In genomic region chr1:118523161-118523560, GRCm38 (mm10) we compare ENCODE assay signal across 20 mouse cellular contexts.
A peak's percentile ranks its signal among the peaks of the same experiment; 100 is the strongest.
DNase-seq lines count a peak whose midpoint lies in the region; ATAC-seq and TF ChIP-seq lines count a peak whose summit lies in the region.
"Had no signal": no experiment of that assay in that cellular context is flagged by ENCODE, and none has a peak within 500 bp of the region (broad histone marks: within the 10 kb centered on the region; RNA-seq: fewer than 3 reads in every experiment).

No protein-coding gene starts in this region.

- H3K36me3 ChIP-seq in kidney, adult 2 months (ENCODE audit: control insufficient read depth, insufficient read depth, low read length), result peaks cover 12% of the 10 kb centered on the region

- 0 out of 2 replicates have a peak overlapping the region, but pooled peaks have one; percentile 7 for H3K27ac ChIP-seq in kidney, adult 2 months (ENCODE audit: insufficient read depth, low read depth, low read length)
- H3K27ac ChIP-seq: forebrain, embryonic 10.5 days; forebrain, embryonic 13.5 days; heart, adult 2 months; hindbrain, embryonic 12.5 days; hindbrain, embryonic 15.5 days had no signal

- 70% methylated on average over 6 of the region's 6 CpGs for WGBS in kidney, adult 2 months

- no peaks in the 10 kb centered on the region for H3K4me1 ChIP-seq in kidney, adult 2 months (ENCODE audit: control insufficient read depth, insufficient read depth, low read length)
- H3K4me1 ChIP-seq: forebrain, embryonic 10.5 days; forebrain, embryonic 13.5 days; hindbrain, embryonic 12.5 days; hindbrain, embryonic 15.5 days had no signal

- no peak for TF ChIP-seq POLR2A in kidney, adult 2 months (IDR thresholded peaks at IDR 0.05; ENCODE audit: low read depth, low read length)

- no peaks in the 10 kb centered on the region for H3K27me3 ChIP-seq in kidney, adult 2 months (replicated peaks; ENCODE audit: control insufficient read depth, insufficient read depth, low read length)
- H3K27me3 ChIP-seq: forebrain, embryonic 13.5 days; hindbrain, embryonic 12.5 days; hindbrain, embryonic 15.5 days had no signal

- no peak for TF ChIP-seq CTCF in kidney, adult 2 months (conservative IDR thresholded peaks at IDR 0.05; ENCODE audit: insufficient read depth, insufficient read length, low read depth, low read length)

- H3K4me3 ChIP-seq in kidney, adult 2 months (ENCODE audit: insufficient read depth, low read depth, low read length), result no peak overlapping the region
- H3K4me3 ChIP-seq: forebrain, embryonic 10.5 days; forebrain, embryonic 13.5 days; heart, adult 2 months; hindbrain, embryonic 12.5 days; hindbrain, embryonic 15.5 days had no signal

- no peak for DNase-seq in frontal cortex, postnatal 36 days (ENCODE audit: low spot score in 2 of 2)
- DNase-seq in kidney, adult 2 months, result peak; percentile 39
- DNase-seq in kidney, postnatal 4 days, result no peak
- peak; percentile 23 for DNase-seq in kidney, postnatal 10 days
- no peak for DNase-seq in kidney, adult 18-20 months
- no peak for DNase-seq in cerebellum, postnatal 10 days
- no peak for DNase-seq in adrenal gland, postnatal 36 days
- DNase-seq: adrenal gland, postnatal 14 days; cerebellum, adult 11-12 months; cerebellum, adult 8-10 months; cerebellum, postnatal 14 days; gastrocnemius, postnatal 25 days; heart, adult 2 months had no signal

- ATAC-seq in frontal cortex, adult (ENCODE audit: low TSS enrichment), result peak; percentile 15; the same call in 1 of the 2 replicates
- ATAC-seq: activated CD4-positive, CD25-positive, alpha-beta regulatory T cell, adult 4 months; forebrain, embryonic 13.5 days; forebrain, embryonic 16.5 days had no signal

Comparison
In these comparisons a context has a peak if more than half of its experiments do, and no peak if none do; other contexts are left out.
1. DNase-seq: peak in kidney, adult 2 months (single experiment) and kidney, postnatal 10 days (single experiment); none in frontal cortex, postnatal 36 days (0 of 2), kidney, postnatal 4 days (0 of 2), kidney, adult 18-20 months (single experiment), cerebellum, postnatal 10 days (0 of 2) and adrenal gland, postnatal 36 days (0 of 2).